Mouse (Mus musculus): ENCODE measurements around the gene Bbip1.

DNA sequence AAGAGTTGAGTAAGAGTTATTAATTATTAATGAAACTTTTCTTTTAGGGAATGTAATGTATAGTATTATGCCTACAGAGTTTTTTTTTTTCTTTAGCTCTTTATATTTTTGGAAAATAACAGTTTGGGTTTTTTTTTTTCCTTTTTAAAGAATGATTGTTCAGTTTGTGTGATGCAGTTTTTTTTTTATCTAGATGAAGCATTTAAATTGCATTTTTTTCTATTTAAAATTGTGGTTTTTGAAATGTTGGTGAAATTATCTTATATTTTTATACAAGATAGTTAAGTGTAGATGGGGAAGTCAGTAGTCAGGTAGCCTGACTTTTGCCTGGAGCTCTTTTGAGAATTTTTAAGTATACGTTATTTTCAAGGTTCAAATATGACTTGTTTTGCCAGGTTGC lies 17.7 kb downstream of the Bbip1 start:
- TF ChIP-seq CTCF (IDR thresholded peaks at IDR 0.05; ENCODE audit: low read depth, low read length): no peak
- TF ChIP-seq POLR2A (IDR thresholded peaks at IDR 0.05; ENCODE audit: insufficient read depth, low read length): no peak
- TF ChIP-seq EP300 (IDR thresholded peaks at IDR 0.05; ENCODE audit: insufficient read depth, low read depth, low read length): no peak
